Mouse (Mus musculus): Measurements from ENCODE around the gene Ppme1.

Ppme1 gene

GRCm38 (mm10) chr7:100328636-100329035, 43.5 kb downstream of the Ppme1 start:
- in situ Hi-C loops (cut with MboI; ENCODE audit: low sequenced_read_pairs): no loop called here

- in situ Hi-C loops (cut with MboI; ENCODE audit: low sequenced_read_pairs): no loop called here
Observed at GRCm38 (mm10) chr7:100327514-100327913, 44.6 kb downstream of the Ppme1 start.

GRCm38 (mm10) chr7:100325482-100325881, 46.6 kb downstream of the Ppme1 start:
- in situ Hi-C loops (cut with MboI; ENCODE audit: low sequenced_read_pairs): no loop called here

- in situ Hi-C loops (cut with MboI; ENCODE audit: low sequenced_read_pairs): no loop called here
Observed at GRCm38 (mm10) chr7:100323721-100324120, 48.4 kb downstream of the Ppme1 start.

- in situ Hi-C loops (cut with MboI; ENCODE audit: low sequenced_read_pairs): no loop called here
Observed at GRCm38 (mm10) chr7:100317534-100317933, 54.6 kb downstream of the Ppme1 start.

- in situ Hi-C loops (cut with MboI; ENCODE audit: low sequenced_read_pairs): no loop called here
Observed at GRCm38 (mm10) chr7:100316924-100317323, 55.2 kb downstream of the Ppme1 start.

GRCm38 (mm10) chr7:100312716-100313115, 59.4 kb downstream of the Ppme1 start:
- in situ Hi-C loops (cut with MboI; ENCODE audit: low sequenced_read_pairs): no loop called here

GRCm38 (mm10) chr7:100310290-100310689, 61.8 kb downstream of the Ppme1 start:
- in situ Hi-C loops (cut with MboI; ENCODE audit: low sequenced_read_pairs): no loop called here

GRCm38 (mm10) chr7:100309679-100310078, 62.4 kb downstream of the Ppme1 start:
- in situ Hi-C loops (cut with MboI; ENCODE audit: low sequenced_read_pairs): no loop called here

- in situ Hi-C loops (cut with MboI; ENCODE audit: low sequenced_read_pairs): no loop called here
Observed at GRCm38 (mm10) chr7:100309216-100309615, 62.9 kb downstream of the Ppme1 start.

- in situ Hi-C loops (cut with MboI; ENCODE audit: low sequenced_read_pairs): no loop called here
Observed at GRCm38 (mm10) chr7:100307872-100308653, 64.0 kb downstream of the Ppme1 start.

GRCm38 (mm10) chr7:100305894-100306293, 66.2 kb downstream of the Ppme1 start:
- in situ Hi-C loops (cut with MboI; ENCODE audit: low sequenced_read_pairs): no loop called here

GRCm38 (mm10) chr7:100302316-100302715, 69.8 kb downstream of the Ppme1 start:
- in situ Hi-C loops (cut with MboI; ENCODE audit: low sequenced_read_pairs): no loop called here

- in situ Hi-C loops (cut with MboI; ENCODE audit: low sequenced_read_pairs): no loop called here
Observed at GRCm38 (mm10) chr7:100301390-100301789, 70.7 kb downstream of the Ppme1 start.

- in situ Hi-C loops (cut with MboI; ENCODE audit: low sequenced_read_pairs): no loop called here
Observed at GRCm38 (mm10) chr7:100298861-100299510, 73.1 kb downstream of the Ppme1 start.

GRCm38 (mm10) chr7:100296699-100297098, 75.4 kb downstream of the Ppme1 start:
- in situ Hi-C loops (cut with MboI; ENCODE audit: low sequenced_read_pairs): no loop called here

GRCm38 (mm10) chr7:100295745-100296144, 76.4 kb downstream of the Ppme1 start:
- in situ Hi-C loops (cut with MboI; ENCODE audit: low sequenced_read_pairs): no loop called here

GRCm38 (mm10) chr7:100293546-100293945, 78.6 kb downstream of the Ppme1 start:
- in situ Hi-C loops (cut with MboI; ENCODE audit: low sequenced_read_pairs): no loop called here

GRCm38 (mm10) chr7:100288622-100289021, 83.5 kb downstream of the Ppme1 start:
- in situ Hi-C loops (cut with MboI; ENCODE audit: low sequenced_read_pairs): loop anchor here (10.0 kb wide), 1 partner anchor 106 kb away; no protein-coding TSS in a partner anchor

GRCm38 (mm10) chr7:100287748-100288578, 84.1 kb downstream of the Ppme1 start:
- in situ Hi-C loops (cut with MboI; ENCODE audit: low sequenced_read_pairs): loop anchor here (10.0 kb wide), 1 partner anchor 107 kb away; no protein-coding TSS in a partner anchor

- in situ Hi-C loops (cut with MboI; ENCODE audit: low sequenced_read_pairs): loop anchor here (10.0 kb wide), 1 partner anchor 109 kb away; no protein-coding TSS in a partner anchor
Observed at GRCm38 (mm10) chr7:100285383-100285782, 86.7 kb downstream of the Ppme1 start, which contains the start of gene P4ha3. P4ha3 (plus strand) TSS chr7:100285520.
